Mouse (Mus musculus) adrenal gland, adult (tissue): ENCODE results near the gene Slit1.

Experiments used
- DNase-seq, 2 experiments: peaks; one replicate each; pipeline ENCODE4 v3.0.0; 2022 to 2023; ENCODE audit warnings: low spot score in 1 of 2; ENCODE audit not compliant: inconsistent age in 2 of 2

Slit1 gene

GRCm38 (mm10) chr19:41743396-41743795 lies at the start of gene Slit1:
Gene Slit1 (minus strand): TSS chr19:41743665.
- no peak for DNase-seq

GRCm38 (mm10) chr19:41792934-41793486 lies 49.5 kb upstream of the Slit1 start:
- DNase-seq = no peak

GRCm38 (mm10) chr19:41791384-41791783 lies 47.9 kb upstream of the Slit1 start:
- DNase-seq = no peak

GRCm38 (mm10) chr19:41789110-41789961 lies 45.9 kb upstream of the Slit1 start:
- DNase-seq = no peak

GRCm38 (mm10) chr19:41786896-41787295 lies 43.4 kb upstream of the Slit1 start:
- no peak for DNase-seq

- DNase-seq = peak in 1 of 2 experiments; percentile 58
These were observed 34.0 kb upstream of the Slit1 start for GRCm38 (mm10) chr19:41777514-41777913.

GRCm38 (mm10) chr19:41768711-41769110 lies 25.2 kb upstream of the Slit1 start:
- no peak for DNase-seq

GRCm38 (mm10) chr19:41766628-41767027 lies 23.2 kb upstream of the Slit1 start:
- no peak for DNase-seq

- peak; percentile 83 to 96 for DNase-seq
These were observed 20.6 kb upstream of the Slit1 start for GRCm38 (mm10) chr19:41763870-41764660.

- DNase-seq = peak in 1 of 2 experiments; percentile 53
These were observed 18.1 kb upstream of the Slit1 start for GRCm38 (mm10) chr19:41761529-41761928.

GRCm38 (mm10) chr19:41759765-41760164 lies 16.3 kb upstream of the Slit1 start:
- DNase-seq = peak; percentile 37 to 66

GRCm38 (mm10) chr19:41759270-41759669 lies 15.8 kb upstream of the Slit1 start:
- DNase-seq = no peak

GRCm38 (mm10) chr19:41754760-41755159 lies 11.3 kb upstream of the Slit1 start:
- no peak for DNase-seq

- DNase-seq = no peak
These were observed 8.4 kb upstream of the Slit1 start for GRCm38 (mm10) chr19:41751906-41752305.

- peak; percentile 58 to 75 for DNase-seq
These were observed 4.0 kb upstream of the Slit1 start for GRCm38 (mm10) chr19:41747436-41747835.

- peak in 1 of 2 experiments; percentile 38 for DNase-seq
These were observed 2.6 kb upstream of the Slit1 start for GRCm38 (mm10) chr19:41745941-41746557.

- DNase-seq = no peak
These were observed 4.6 kb downstream of the Slit1 start for GRCm38 (mm10) chr19:41738896-41739295.

GRCm38 (mm10) chr19:41738429-41738805 lies 5.0 kb downstream of the Slit1 start:
- DNase-seq = no peak

GRCm38 (mm10) chr19:41737657-41738428 lies 5.6 kb downstream of the Slit1 start:
- peak in 1 of 2 experiments; percentile 39 for DNase-seq

GRCm38 (mm10) chr19:41734685-41735084 lies 8.8 kb downstream of the Slit1 start:
- no peak for DNase-seq
